Mouse (Mus musculus) C2C12 (cell line): ENCODE data around the gene Pgap3.

ENCODE experiments used
- CEBPB ChIP-seq: IDR thresholded peaks from one replicate; pipeline ENCODE4 v1.6.1; 2011; ENCODE audit warnings: low read depth, mild to moderate bottlenecking, control low read depth, moderate library complexity
- CTCF ChIP-seq: IDR thresholded peaks from one replicate; pipeline ENCODE4 v1.5.1; 2011; ENCODE audit not compliant: control insufficient read depth, insufficient read depth, insufficient read length
- FOSL1 ChIP-seq: IDR thresholded peaks from one replicate; pipeline ENCODE4 v1.8.0; 2011; ENCODE audit warnings: mild to moderate bottlenecking, low read length; ENCODE audit not compliant: poor library complexity, insufficient read depth, severe bottlenecking
- MAX ChIP-seq: IDR thresholded peaks from one replicate; pipeline ENCODE4 v1.6.1; 2011; ENCODE audit warnings: mild to moderate bottlenecking, control low read depth

DNA sequence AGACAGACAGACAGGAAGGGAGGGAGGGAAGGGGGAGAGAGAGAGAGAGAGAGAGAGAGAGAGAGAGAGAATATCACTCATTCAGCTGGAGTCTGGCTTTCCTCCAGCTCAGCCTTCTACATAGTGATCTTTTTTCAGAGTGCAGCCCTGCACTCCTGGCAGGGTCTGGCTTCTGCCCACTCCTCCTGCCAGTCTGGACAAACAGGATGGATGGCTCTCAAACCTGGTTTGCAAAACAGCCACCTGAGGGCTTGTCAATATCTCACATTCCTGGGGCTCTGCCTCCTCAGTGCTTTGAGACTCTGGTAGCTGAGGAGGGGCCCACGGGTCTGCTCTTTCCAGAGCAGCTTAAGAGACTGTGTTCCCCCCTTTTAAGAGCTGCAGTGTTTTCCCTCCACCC lies 44.9 kb upstream of the Pgap3 start:
- no peak for TF ChIP-seq CTCF
- TF ChIP-seq MAX = no peak
- no peak for TF ChIP-seq FOSL1
- no peak for TF ChIP-seq CEBPB
